Mouse (Mus musculus): ENCODE data around the gene Ntn1. TPM values are rescaled to one million over a fixed set of nuclear protein-coding genes. Genes with fewer than 3 reads are reported as not detected.

Ntn1 gene
- polyA plus RNA-seq, 1 experiment = 62.8 TPM

DNA sequence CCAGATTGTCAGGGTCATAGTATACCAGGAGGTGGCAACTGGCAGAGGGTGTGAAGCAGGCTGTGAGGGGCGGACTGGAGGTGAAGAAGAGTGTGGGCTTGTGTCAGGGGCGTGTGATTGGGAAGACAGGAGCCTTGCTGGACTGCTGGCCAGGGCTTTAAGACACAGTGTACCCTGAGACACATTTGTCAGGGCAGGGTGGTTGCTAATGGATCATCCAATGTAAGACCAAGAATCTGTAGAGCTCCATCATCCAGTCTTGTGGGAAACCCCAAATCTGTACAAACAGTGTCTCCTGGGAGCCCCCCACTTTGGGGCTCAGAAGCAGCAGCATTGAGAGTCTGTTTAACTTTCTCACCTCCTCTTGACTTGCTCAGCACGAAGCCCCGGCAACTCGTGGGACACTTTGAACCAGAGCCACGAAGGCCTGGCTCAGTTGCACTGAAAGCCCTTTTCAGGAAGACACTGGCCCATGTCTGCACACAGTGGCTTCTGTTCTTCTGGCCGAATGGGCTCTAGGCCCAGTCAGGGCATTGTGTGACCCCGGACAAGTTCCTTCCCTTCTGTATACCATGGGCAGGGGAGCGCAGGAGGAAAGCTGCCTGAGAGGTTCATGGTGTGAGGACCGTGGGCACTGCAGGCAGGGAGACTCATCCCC lies 194.9 kb downstream of the Ntn1 start:
- DNase-seq (ENCODE audit: low read depth) = peak; percentile 39

DNA sequence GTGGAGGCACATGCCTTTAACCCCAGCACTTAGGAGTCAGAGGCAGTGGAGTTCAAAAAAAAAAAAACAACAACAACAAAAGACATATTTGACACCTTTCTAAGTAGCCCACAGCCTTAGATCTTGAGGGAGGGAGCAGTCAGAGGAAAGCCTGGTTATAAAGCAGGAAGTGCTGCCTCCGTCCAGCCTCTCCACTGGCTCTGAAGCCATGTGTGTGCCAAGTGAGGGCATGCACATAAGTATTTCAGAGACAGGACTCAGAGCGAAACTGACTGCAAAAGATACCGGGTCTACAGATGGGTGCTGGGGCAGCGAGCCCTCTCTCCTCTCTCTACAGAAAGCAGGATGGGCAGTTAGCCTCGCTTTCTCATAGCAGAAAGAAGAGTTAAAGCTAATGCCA lies 196.2 kb downstream of the Ntn1 start:
- no peak for DNase-seq (ENCODE audit: low read depth)
- TF ChIP-seq POLR2A (IDR thresholded peaks at IDR 0.05; ENCODE audit: borderline replicate concordance, extremely low read depth, insufficient read depth, insufficient read length, poor library complexity, severe bottlenecking) (no peak), CTCF (IDR thresholded peaks at IDR 0.05; ENCODE audit: borderline replicate concordance, extremely low read depth, insufficient read depth, insufficient read length) (no peak)

More for the DNA sequence above, 194.9 kb downstream of the Ntn1 start:
- TF ChIP-seq CTCF (IDR thresholded peaks at IDR 0.05; ENCODE audit: borderline replicate concordance, extremely low read depth, insufficient read depth, insufficient read length) (no peak), POLR2A (IDR thresholded peaks at IDR 0.05; ENCODE audit: borderline replicate concordance, extremely low read depth, insufficient read depth, insufficient read length, poor library complexity, severe bottlenecking) (no peak)

DNA sequence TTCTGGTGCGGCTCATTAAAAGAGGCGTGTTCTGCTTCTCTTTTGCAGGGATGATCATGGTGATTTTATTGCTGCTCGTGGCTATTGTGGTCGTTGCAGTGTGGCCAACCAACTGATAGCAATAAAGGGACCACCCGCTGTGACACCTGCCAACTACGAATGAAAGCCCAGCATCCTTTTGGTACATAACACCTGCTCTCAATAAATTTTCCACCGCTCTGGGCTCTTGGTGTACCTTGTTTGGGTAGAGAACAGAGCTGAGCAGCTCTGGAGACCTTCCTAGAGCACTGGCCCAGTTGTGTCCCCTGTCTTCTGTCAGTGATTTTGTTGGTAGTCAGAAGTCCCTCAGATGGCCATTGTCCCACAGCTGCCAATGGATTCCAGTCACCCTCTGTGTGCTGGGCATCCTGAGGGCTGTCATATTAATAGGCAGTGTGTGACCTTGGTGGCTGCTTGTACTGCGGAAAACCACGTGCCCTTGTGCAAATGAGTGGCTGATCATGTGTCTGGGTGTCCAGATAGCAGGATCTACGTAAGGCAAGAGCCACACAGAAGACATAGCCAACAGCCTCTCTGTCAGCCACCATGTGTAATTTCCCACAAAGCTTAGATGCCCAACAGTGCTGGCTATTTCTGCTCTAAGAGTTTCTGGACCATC lies 196.8 kb downstream of the Ntn1 start:
- TF ChIP-seq CTCF (IDR thresholded peaks at IDR 0.05; ENCODE audit: borderline replicate concordance, extremely low read depth, insufficient read depth, insufficient read length) (no peak), POLR2A (IDR thresholded peaks at IDR 0.05; ENCODE audit: borderline replicate concordance, extremely low read depth, insufficient read depth, insufficient read length, poor library complexity, severe bottlenecking) (no peak)
- no peak for DNase-seq (ENCODE audit: low read depth)

DNA sequence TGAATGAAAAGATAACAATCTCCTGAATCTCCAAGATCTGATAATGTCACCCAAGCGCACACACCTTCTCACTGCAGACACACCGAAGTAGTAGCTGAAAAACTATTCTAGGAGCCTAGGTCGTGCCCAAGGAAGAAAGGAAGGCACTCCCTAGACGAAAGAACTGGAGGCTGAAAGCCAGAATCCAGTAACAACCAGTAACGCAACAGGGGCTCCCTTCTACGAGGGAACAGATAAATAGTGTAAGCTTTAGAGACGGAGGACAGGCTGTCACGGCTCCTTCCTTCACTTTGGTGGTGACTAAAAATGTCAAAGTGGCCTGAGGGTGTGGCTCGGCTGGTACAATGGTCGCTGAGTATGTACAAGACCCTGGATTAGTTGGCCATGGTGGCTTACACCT lies 198.1 kb downstream of the Ntn1 start:
- DNase-seq (ENCODE audit: low read depth) = no peak

DNA sequence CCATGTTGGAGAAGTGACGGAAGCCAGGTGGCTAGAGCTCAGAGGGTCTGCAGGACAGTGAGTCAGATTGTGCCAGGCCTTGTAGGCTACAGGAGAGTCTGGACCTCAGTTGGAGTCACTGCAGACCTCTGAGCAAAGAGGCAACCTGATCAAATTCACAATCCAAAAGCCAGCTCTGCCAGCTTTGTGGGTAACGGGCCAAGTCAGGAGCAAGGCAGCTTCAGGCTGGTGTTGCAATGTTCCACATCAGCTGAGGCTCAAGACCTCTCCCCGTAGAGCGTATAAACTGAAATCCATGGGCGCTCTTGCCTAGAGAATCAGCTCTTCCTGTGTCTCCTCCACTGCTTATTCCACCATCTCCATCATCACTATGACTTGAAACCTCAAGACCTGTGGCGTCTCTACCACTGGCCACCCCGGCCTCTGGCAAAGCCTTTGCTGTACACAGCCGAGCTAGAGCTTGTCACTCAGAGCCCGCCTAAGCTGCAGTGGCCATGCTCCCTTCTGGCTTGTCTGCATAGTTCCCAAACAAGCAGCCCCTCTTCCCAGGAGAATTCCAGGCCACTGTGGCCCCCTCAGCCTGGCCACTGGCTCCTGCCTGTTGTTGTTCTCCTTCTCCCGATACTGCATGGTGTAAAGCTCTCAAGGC lies 198.7 kb downstream of the Ntn1 start:
- TF ChIP-seq POLR2A (IDR thresholded peaks at IDR 0.05; ENCODE audit: borderline replicate concordance, extremely low read depth, insufficient read depth, insufficient read length, poor library complexity, severe bottlenecking) = no peak
- TF ChIP-seq CTCF (IDR thresholded peaks at IDR 0.05; ENCODE audit: borderline replicate concordance, extremely low read depth, insufficient read depth, insufficient read length) = no peak
- no peak for DNase-seq (ENCODE audit: low read depth)

More for the DNA sequence above, 198.1 kb downstream of the Ntn1 start:
- TF ChIP-seq CTCF (IDR thresholded peaks at IDR 0.05; ENCODE audit: borderline replicate concordance, extremely low read depth, insufficient read depth, insufficient read length) = no peak
- no peak for TF ChIP-seq POLR2A (IDR thresholded peaks at IDR 0.05; ENCODE audit: borderline replicate concordance, extremely low read depth, insufficient read depth, insufficient read length, poor library complexity, severe bottlenecking)

DNA sequence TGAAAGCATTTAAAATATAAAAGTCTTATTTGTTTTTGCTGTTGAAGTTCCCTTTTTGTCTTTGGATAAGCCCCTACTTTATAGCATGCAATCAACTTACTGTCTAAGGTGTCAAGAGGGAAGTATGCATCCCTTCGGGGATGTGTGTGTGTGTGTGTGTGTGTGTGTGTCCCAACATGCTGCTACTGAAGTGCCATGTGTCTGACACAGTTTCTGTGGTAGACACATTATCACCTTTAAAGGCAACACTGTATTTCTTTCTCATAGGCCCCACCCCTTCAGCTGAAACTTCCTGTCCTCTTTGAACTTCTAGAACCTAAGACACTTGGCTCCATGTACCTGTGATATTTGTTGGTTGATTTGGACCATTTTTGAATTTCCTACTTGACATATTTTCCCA lies 199.6 kb downstream of the Ntn1 start:
- TF ChIP-seq POLR2A (IDR thresholded peaks at IDR 0.05; ENCODE audit: borderline replicate concordance, extremely low read depth, insufficient read depth, insufficient read length, poor library complexity, severe bottlenecking) = no peak
- TF ChIP-seq CTCF (IDR thresholded peaks at IDR 0.05; ENCODE audit: borderline replicate concordance, extremely low read depth, insufficient read depth, insufficient read length) = no peak
- DNase-seq (ENCODE audit: low read depth) = no peak

DNA sequence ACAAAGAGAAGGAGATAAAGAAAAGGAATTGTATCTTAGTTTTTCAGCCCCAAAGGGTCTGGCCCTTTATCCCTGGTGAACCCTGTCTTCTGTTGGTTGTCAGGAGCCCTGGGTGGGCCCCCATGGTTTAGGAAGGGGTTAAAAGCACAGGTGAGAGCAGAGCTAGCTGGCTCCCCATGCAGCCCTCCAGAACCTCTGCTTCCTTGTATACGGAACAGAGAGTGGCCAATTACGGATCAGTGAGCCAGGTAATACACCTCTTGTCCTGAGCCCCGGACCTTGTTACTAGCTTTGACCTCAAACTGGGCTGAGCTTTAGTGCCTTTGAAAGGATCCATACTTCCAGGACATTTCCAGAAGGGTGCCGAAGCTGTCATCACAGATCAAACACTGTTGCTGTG lies 200.1 kb downstream of the Ntn1 start:
- DNase-seq (ENCODE audit: low read depth) = no peak
- TF ChIP-seq POLR2A (IDR thresholded peaks at IDR 0.05; ENCODE audit: borderline replicate concordance, extremely low read depth, insufficient read depth, insufficient read length, poor library complexity, severe bottlenecking) = no peak
- no peak for TF ChIP-seq CTCF (IDR thresholded peaks at IDR 0.05; ENCODE audit: borderline replicate concordance, extremely low read depth, insufficient read depth, insufficient read length)

DNA sequence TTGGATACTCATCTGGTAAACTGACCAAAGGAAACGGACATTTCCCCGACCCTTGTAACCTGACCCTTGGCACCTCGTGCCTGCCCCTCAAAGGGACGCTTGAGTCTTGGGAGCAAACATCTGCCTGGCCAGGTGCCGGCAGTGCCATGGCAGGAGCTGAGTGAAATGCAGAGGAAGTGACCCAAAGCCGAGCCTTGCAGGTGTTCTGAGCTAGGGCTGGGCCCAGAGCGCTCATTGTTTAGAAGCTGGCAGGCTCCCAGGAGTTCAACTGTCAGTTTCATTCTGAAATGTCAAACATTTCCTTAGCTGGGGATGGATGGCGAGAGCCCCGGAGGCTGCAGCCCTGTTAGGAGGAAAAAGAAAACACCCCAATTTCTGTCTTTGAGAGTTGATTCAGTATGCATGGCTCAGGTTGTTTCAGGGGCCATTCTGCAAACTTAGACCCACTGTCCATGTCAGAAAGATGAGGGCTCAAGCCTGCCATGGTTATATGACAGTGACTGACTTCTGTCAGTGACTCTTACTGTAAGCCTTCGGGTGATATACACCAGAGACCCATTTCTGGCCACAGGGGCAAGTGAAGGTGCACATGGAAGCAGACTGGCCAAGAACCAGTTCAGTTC lies 200.7 kb downstream of the Ntn1 start:
- TF ChIP-seq CTCF (IDR thresholded peaks at IDR 0.05; ENCODE audit: borderline replicate concordance, extremely low read depth, insufficient read depth, insufficient read length) (no peak), POLR2A (IDR thresholded peaks at IDR 0.05; ENCODE audit: borderline replicate concordance, extremely low read depth, insufficient read depth, insufficient read length, poor library complexity, severe bottlenecking) (no peak)
- peak; percentile 41 for DNase-seq (ENCODE audit: low read depth)

DNA sequence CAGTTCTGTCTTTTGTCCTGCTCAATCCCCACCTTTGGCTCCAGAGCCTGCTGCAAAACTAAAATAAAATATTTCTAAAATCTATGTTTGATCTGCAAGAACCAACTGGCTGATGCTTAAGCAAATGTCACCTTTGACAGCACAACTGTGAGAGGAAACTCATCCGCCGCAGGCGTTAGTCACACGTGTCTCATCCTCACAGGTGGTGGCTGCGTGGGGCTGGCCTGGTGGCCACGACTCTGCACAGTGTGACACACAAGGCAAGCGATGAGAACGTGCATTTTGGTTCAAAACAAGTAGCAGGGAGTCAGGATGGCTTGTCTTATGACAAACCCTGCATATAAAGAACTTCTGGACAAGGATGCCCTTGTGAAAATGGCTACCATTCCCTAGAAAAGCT lies 201.5 kb downstream of the Ntn1 start:
- no peak for DNase-seq (ENCODE audit: low read depth)
- TF ChIP-seq POLR2A (IDR thresholded peaks at IDR 0.05; ENCODE audit: borderline replicate concordance, extremely low read depth, insufficient read depth, insufficient read length, poor library complexity, severe bottlenecking) (no peak), CTCF (IDR thresholded peaks at IDR 0.05; ENCODE audit: borderline replicate concordance, extremely low read depth, insufficient read depth, insufficient read length) (no peak)

DNA sequence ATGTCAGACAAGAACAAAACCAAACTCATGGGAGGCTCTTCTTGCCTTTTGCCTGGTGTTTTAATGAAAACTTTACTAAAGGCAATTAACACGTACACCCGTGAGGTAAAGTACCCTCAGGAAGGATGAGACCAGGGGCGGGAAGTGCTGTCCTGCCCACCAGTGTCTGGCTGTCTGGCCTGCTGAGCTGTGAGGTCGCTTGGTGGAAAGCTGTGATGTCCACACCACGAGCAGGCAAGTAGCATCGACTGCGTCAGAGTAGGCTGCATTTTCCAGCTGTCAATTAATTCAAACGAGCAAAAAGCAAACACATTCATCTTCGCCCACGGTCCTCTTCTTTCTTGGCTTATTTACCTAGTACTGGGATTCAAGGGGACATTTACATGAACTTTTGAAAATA lies 201.9 kb downstream of the Ntn1 start:
- TF ChIP-seq POLR2A (IDR thresholded peaks at IDR 0.05; ENCODE audit: borderline replicate concordance, extremely low read depth, insufficient read depth, insufficient read length, poor library complexity, severe bottlenecking) (no peak), CTCF (IDR thresholded peaks at IDR 0.05; ENCODE audit: borderline replicate concordance, extremely low read depth, insufficient read depth, insufficient read length) (no peak)
- no peak for DNase-seq (ENCODE audit: low read depth)

DNA sequence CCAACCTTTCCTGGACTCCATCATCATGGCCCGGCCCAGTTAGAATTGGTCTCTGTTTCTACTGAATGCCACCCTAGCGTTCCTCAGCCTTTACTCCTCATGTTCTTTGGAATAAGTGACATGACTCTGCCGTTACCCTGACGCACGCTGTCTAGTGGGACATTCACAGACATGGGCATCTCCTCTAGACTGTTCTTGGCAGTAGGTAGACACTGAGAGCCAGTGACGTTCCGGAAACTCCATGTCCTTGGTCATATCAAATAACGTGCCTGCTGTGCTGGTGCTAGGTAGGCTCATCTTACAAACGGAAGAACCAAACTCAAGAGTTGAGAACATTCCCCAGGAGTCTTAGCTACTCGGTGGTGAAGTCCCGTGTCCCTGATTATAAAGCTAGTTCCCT lies 203.2 kb downstream of the Ntn1 start:
- TF ChIP-seq POLR2A (IDR thresholded peaks at IDR 0.05; ENCODE audit: borderline replicate concordance, extremely low read depth, insufficient read depth, insufficient read length, poor library complexity, severe bottlenecking) (no peak), CTCF (IDR thresholded peaks at IDR 0.05; ENCODE audit: borderline replicate concordance, extremely low read depth, insufficient read depth, insufficient read length) (no peak)
- DNase-seq (ENCODE audit: low read depth) = no peak
